Mouse (Mus musculus) heart, postnatal 14 days (tissue): ENCODE data around the gene Nrl. TPM values are rescaled to one million over a fixed set of nuclear protein-coding genes. Genes with fewer than 3 reads are reported as not detected.

Experiments used
- DNase-seq, 2 experiments: peaks; one replicate each; pipeline ENCODE4 v3.0.0; 2021 to 2022
- intact Hi-C: fragments of 180-260 bp; cut with DNase I; formaldehyde crosslinking; loops from one replicate; pipeline ENCODE4 v1.15.1; 2025
- long read RNA-seq, 2 experiments: library from polyadenylated mRNA; stranded (forward); transcript quantifications; one replicate each; pipeline ENCODE4 v2.0.0; 2021
- total RNA-seq, 2 experiments: library from RNA; stranded (reverse); gene quantifications; 2 replicates each; pipeline ENCODE4 v1.2.3; 2021

Nrl gene
- not detected for total RNA-seq
- long read RNA-seq, experiment 1, result 0 reads
- long read RNA-seq, experiment 2, result 0 reads

GRCm38 (mm10) chr14:55524785-55525184 is at the start of gene Nrl:
Nrl (minus strand) TSS chr14:55524981.
- intact Hi-C loops, result no loop called here
- DNase-seq, result no peak

- no peak for DNase-seq
- intact Hi-C loops, result no loop called here
Measured at GRCm38 (mm10) chr14:55571760-55572159, 47.0 kb upstream of the Nrl start.

DNA sequence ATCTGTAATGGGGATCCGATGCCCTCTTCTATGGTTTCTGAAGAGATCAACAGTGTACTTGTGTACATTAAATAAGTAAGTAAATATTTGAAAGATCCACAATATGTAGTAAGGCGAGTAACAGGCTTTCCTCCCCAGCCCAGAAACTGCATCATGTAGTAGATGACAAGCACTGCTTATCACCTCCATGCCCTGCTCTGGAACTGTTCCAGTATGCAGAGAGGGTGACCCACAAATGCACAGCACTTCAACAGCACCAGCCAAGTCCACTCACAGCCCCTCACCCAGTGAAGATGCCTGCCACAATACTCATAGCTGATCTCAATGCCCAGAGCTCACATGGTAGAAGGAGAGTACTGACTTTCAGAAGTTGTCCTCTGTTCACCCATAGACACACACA is 45.8 kb upstream of the Nrl start:
- no peak for DNase-seq
- intact Hi-C loops, result no loop called here

GRCm38 (mm10) chr14:55567496-55567895 is 42.7 kb upstream of the Nrl start:
- no peak for DNase-seq
- intact Hi-C loops, result no loop called here

DNA sequence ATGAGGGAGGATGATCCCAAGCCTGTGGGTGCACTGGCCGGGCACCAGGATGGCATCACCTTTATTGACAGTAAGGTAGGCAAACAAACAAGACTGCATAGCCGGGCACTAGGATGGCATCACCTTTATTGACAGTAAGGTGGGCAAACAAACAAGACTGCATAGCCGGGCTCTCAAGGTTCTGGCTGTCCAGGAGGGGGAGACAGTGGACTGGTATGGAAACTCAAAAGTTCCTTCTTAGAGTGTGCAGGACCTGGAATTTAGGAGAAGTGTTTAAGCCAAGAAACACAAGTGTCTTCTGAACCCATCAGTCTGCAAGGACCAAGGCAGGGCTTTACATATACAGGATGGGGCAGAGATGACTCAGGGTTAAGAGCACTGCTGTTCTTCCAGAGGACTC is 41.0 kb upstream of the Nrl start:
- no peak for DNase-seq
- intact Hi-C loops, result no loop called here

GRCm38 (mm10) chr14:55563249-55563648 is 38.5 kb upstream of the Nrl start:
- intact Hi-C loops, result loop anchor here (5.0 kb wide), 1 partner anchor 39 kb away; the partner anchor contains the start of gene Irf9
- no peak for DNase-seq

- intact Hi-C loops, result loop anchor here (5.0 kb wide), 1 partner anchor 40 kb away; the partner anchor contains the start of gene Irf9
Measured at GRCm38 (mm10) chr14:55561860-55562259, 37.1 kb upstream of the Nrl start.

GRCm38 (mm10) chr14:55560202-55561073 is 35.7 kb upstream of the Nrl start, which contains the start of gene A730061H03Rik:
A730061H03Rik (minus strand) TSS chr14:55560406.
- intact Hi-C loops, result loop anchor here (5.0 kb wide), 1 partner anchor 42 kb away; the partner anchor contains the start of gene Irf9
- DNase-seq, result peak; percentile 95 to 96

More at GRCm38 (mm10) chr14:55561860-55562259, 37.1 kb upstream of the Nrl start:
- DNase-seq, result no peak

DNA sequence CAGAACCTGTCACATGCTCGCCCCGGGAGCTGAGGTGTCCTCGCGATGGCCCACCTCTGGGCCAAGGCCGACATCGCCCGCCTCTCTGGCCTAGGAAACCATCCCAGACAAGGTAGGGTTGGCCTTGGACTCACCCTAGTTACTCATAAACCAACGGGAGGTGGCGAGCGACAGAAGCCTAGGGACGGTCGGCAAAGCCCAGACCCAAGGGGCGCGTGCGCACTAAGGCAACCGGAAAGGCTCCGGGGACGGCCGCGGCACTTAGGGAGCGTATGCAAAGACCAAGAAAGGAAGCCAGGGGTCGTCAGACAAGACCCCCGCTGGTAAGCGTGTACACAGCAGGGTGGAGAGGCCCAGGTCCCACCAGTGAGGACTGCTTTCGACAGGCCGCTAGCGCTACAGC is 35.0 kb upstream of the Nrl start, which contains the start of gene Dcaf11:
Gene Dcaf11 (plus strand): TSS at position 208 of the 403 bp plus-strand sequence.
- DNase-seq, result peak; percentile 90
- intact Hi-C loops, result loop anchor here (5.0 kb wide), 1 partner anchor 43 kb away; the partner anchor contains the start of gene Irf9

- no peak for DNase-seq
- intact Hi-C loops, result no loop called here
Measured at GRCm38 (mm10) chr14:55558740-55559448, 34.1 kb upstream of the Nrl start.

- intact Hi-C loops, result loop anchor here (1.0 to 2.0 kb wide), 2 partner anchors 17 to 61 kb away; partner anchors contain the start of gene Pck2
- DNase-seq, result no peak
Measured at GRCm38 (mm10) chr14:55557587-55557986, 32.8 kb upstream of the Nrl start.

DNA sequence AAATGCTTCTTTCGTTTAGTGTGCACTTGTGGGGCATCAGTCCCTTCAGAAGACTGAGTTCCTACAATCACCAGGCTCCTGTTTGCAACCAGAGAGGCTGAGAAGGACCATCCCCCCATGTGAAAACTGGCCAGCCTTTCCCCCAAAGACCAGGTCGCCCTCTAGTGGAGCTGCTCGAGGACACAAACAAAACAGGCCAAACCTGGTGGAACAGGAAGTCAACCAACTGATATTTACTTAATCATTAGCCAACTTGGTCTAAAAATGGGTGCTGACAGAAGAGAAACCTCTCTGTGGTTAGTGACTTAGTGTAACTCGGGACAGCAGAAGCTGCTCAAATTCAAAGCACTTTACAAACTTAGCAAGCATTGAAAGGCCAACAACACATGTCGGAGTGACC is 32.2 kb upstream of the Nrl start:
- intact Hi-C loops, result loop anchor here (1.0 to 2.0 kb wide), 2 partner anchors 16 to 61 kb away; partner anchors contain the start of gene Pck2
- DNase-seq, result peak; percentile 82 to 89

GRCm38 (mm10) chr14:55555788-55556187 is 31.0 kb upstream of the Nrl start:
- DNase-seq, result no peak
- intact Hi-C loops, result loop anchor here (2.0 kb wide), 1 partner anchor 15 kb away; the partner anchor contains the start of gene Pck2

GRCm38 (mm10) chr14:55554635-55555034 is 29.9 kb upstream of the Nrl start:
- intact Hi-C loops, result no loop called here
- DNase-seq, result no peak

DNA sequence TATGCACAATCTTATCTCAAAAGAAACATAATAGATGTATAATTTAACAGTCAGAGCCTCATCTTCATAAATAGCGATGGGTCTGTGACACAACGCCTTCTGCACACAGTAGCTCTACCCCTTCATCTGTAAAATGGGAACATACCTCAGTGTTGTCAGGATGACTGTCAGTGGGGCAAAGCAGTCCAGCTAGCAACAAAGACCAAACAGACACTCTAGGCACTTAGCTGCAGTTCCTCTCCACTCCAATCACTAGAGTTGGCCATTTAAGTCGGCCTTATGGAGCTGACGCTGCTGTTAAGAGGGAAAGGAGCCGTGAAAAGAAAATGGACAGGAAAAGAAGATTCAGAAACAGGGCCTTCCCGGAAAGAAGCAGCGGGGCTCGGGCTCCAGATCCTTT is 27.0 kb upstream of the Nrl start:
- intact Hi-C loops, result no loop called here
- no peak for DNase-seq

GRCm38 (mm10) chr14:55551347-55551746 is 26.6 kb upstream of the Nrl start:
- DNase-seq, result no peak
- intact Hi-C loops, result no loop called here

DNA sequence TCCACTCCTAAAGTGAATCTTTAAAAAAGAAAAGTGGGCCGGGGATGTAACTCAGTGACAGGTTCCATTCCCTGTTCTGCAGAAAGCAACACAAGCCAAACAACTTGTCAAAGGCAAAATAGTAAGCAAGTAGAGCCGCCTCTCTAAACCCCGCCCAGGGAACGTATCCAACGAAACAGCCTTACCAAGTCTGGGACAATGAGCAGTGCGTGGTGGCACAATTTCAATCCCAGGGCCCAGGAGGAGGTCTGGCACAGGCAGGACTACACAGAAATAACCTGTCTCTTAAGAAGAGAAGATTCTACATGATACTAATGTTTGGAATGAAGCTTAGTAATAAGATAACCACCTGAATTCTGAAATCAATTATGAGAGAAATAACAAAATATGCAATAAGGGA is 25.4 kb upstream of the Nrl start:
- intact Hi-C loops, result no loop called here

GRCm38 (mm10) chr14:55544334-55544733 is 19.6 kb upstream of the Nrl start:
- DNase-seq, result no peak
- intact Hi-C loops, result no loop called here

More for the DNA sequence above, 25.4 kb upstream of the Nrl start:
- no peak for DNase-seq

- intact Hi-C loops, result no loop called here
- DNase-seq, result no peak
Measured at GRCm38 (mm10) chr14:55542268-55542667, 17.5 kb upstream of the Nrl start.

DNA sequence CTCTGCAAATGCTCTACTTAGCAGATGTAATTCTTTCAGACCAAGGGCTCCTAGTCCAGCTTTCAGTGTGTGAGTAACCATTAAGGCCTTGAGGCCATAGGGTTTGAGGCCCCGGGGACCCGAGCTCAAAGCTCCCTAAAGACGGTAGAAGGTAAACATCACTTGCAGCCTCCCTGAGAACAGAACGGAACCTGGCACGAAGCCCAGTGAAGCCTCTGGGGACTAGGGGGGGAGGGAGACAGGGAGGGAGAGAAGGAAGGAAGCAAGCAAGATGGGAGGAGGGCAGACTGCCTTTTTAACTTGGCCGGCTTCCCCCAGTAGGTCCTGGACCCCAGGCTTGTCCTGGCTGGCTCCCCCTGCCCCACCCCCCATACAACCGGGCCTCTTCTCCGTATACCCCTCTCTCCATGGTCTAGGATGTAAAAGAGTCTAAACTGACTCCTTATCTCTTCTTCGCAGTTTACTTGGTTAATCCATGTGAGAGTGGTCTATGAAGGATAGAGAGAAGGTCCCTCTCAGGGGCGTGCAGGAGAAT is 16.1 kb upstream of the Nrl start:
- intact Hi-C loops, result loop anchor here (2.0 kb wide), 1 partner anchor 16 kb away; no protein-coding TSS in a partner anchor

More for the DNA sequence above, 16.1 kb upstream of the Nrl start:
- peak; percentile 88 to 91 for DNase-seq
